Mouse (Mus musculus) intestine, embryonic 16.5 days (tissue): ENCODE measurements around the gene Unc13b. TPM values are rescaled to one million over a fixed set of nuclear protein-coding genes. Genes with fewer than 3 reads are reported as not detected.

Experiments used
- ATAC-seq: fragments of 200-750 bp; cut with Nextera tagmentation; 2 replicates; pipeline ENCODE4 v1.8.0; 2017; ENCODE audit warnings: moderate TSS enrichment, moderate library complexity
- H3K27ac ChIP-seq: fragments of 300-500 bp; sonication (generic); 2 replicates; pipeline ENCODE4 v1.5.1; 2014; ENCODE audit warnings: mild to moderate bottlenecking, low read length
- H3K27me3 ChIP-seq: fragments of 300-500 bp; sonication (generic); replicated peaks from 2 replicates; pipeline ENCODE4 v1.6.1; 2014; ENCODE audit warnings: low read length, control low read depth, mixed read lengths; ENCODE audit not compliant: control insufficient read depth, insufficient read depth
- H3K36me3 ChIP-seq: fragments of 300-500 bp; sonication (generic); 2 replicates; pipeline ENCODE4 v1.6.1; 2014; ENCODE audit warnings: low read length, control low read depth; ENCODE audit not compliant: control insufficient read depth, insufficient read depth
- H3K4me1 ChIP-seq: fragments of 300-500 bp; sonication (generic); 2 replicates; pipeline ENCODE4 v1.6.1; 2014; ENCODE audit warnings: low read length, control low read depth, mixed read lengths; ENCODE audit not compliant: control insufficient read depth, insufficient read depth
- H3K4me2 ChIP-seq: fragments of 300-500 bp; sonication (generic); 2 replicates; pipeline ENCODE4 v1.6.1; 2014; ENCODE audit warnings: low read depth, low read length, control low read depth
- H3K4me3 ChIP-seq: fragments of 300-500 bp; sonication (generic); 2 replicates; pipeline ENCODE4 v1.5.1; 2014; ENCODE audit warnings: mild to moderate bottlenecking, low read length
- H3K9ac ChIP-seq: fragments of 300-500 bp; sonication (generic); 2 replicates; pipeline ENCODE4 v1.6.1; 2014; ENCODE audit warnings: low read depth, low read length
- H3K9me3 ChIP-seq: fragments of 300-500 bp; sonication (generic); 2 replicates; pipeline ENCODE4 v1.6.1; 2016; ENCODE audit warnings: low read length, control low read depth; ENCODE audit not compliant: control insufficient read depth
- WGBS: fragments of 180-500 bp; shearing (Covaris S2); extraction: QIAGEN DNeasy Blood & Tissue Kit; methylation state at CpG from one replicate; pipeline ENCODE4 v1.1.7; 2014; 5-methylcytosine and 5-hydroxymethylcytosine counted together
- polyA plus RNA-seq: library from polyadenylated mRNA; unstranded; fragments of >200 nt; fragmentation: Nextera tagmentation; extraction: Ambion mirVana; gene quantifications from 2 replicates; pipeline ENCODE4 v1.2.1, GENCODE M21; 2015

Unc13b gene
- polyA plus RNA-seq, 1 experiment from 2014 or later: 3.9 TPM

- no peak overlapping the region for H3K9ac ChIP-seq
- no peak overlapping the region for H3K27ac ChIP-seq
- no peaks in the 10 kb centered on the region for H3K27me3 ChIP-seq
- H3K4me2 ChIP-seq: no peak overlapping the region
- no peak for ATAC-seq
- H3K36me3 ChIP-seq: no peaks in the 10 kb centered on the region
- no peaks in the 10 kb centered on the region for H3K9me3 ChIP-seq
- no peak overlapping the region for H3K4me3 ChIP-seq
- H3K4me1 ChIP-seq: no peaks in the 10 kb centered on the region
- 29% methylated on average over 6 of the region's 6 CpGs for WGBS
Observed at GRCm38 (mm10) chr4:43294001-43294400, 235.2 kb downstream of the Unc13b start.

- no peak overlapping the region for H3K27ac ChIP-seq
- no peak overlapping the region for H3K4me2 ChIP-seq
- no peaks in the 10 kb centered on the region for H3K4me1 ChIP-seq
- WGBS: 62% methylated on average over 11 of the region's 11 CpGs
- H3K27me3 ChIP-seq: no peaks in the 10 kb centered on the region
- no peaks in the 10 kb centered on the region for H3K9me3 ChIP-seq
- no peak overlapping the region for H3K9ac ChIP-seq
- H3K4me3 ChIP-seq: no peak overlapping the region
- H3K36me3 ChIP-seq: no peaks in the 10 kb centered on the region
- no peak for ATAC-seq
Observed at GRCm38 (mm10) chr4:43309696-43310338, 251.1 kb downstream of the Unc13b start.

Other genes starting within 250 kb of the Unc13b start
- gene Fam205a1, start 205.1 kb upstream of the Unc13b start, polyA plus RNA-seq: not detected in 2 replicates
- gene Gm12394, start 202.2 kb upstream of the Unc13b start, polyA plus RNA-seq: 0.06 and 0.13 TPM in 2 replicates
- 0.18 and 0.37 TPM in 2 replicates for gene Fam205c, start 184.7 kb upstream of the Unc13b start, polyA plus RNA-seq
- 0.73 and 0.83 TPM in 2 replicates for gene Phf24, start 142.3 kb upstream of the Unc13b start, polyA plus RNA-seq
- 7.2 and 8.4 TPM in 2 replicates for gene Dnajb5, start 109.1 kb upstream of the Unc13b start, polyA plus RNA-seq
- 0.22 TPM in 1 of 2 replicates, not detected in the other for gene 1700022I11Rik, start 89.3 kb upstream of the Unc13b start, polyA plus RNA-seq
- gene Vcp, start 58.4 kb upstream of the Unc13b start, polyA plus RNA-seq: 448 and 464 TPM in 2 replicates
- 16.1 and 16.2 TPM in 2 replicates for gene Fancg, start 48.4 kb upstream of the Unc13b start, polyA plus RNA-seq
- 29.6 and 30.3 TPM in 2 replicates for gene Pigo, start 33.1 kb upstream of the Unc13b start, polyA plus RNA-seq
- gene Stoml2, start 27.2 kb upstream of the Unc13b start, polyA plus RNA-seq: 306 and 324 TPM in 2 replicates
- 6.7 and 8.6 TPM in 2 replicates for gene Fam214b, start 12.7 kb upstream of the Unc13b start, polyA plus RNA-seq
- gene Atp8b5, start 208.2 kb downstream of the Unc13b start, polyA plus RNA-seq: 1.2 and 1.4 TPM in 2 replicates